Mouse (Mus musculus) embryonic facial prominence, embryonic 10.5 days (tissue): ENCODE results near the gene Mical3. TPM values are rescaled to one million over a fixed set of nuclear protein-coding genes. Genes with fewer than 3 reads are reported as not detected.
"Not testable (repeated sequence)": the region's sequence is repeated elsewhere in the genome, so short reads cannot be mapped to it uniquely, and the experiment has no call there.

ENCODE experiments used
- DNase-seq: peaks from one replicate; pipeline ENCODE4 v3.0.0-alpha.2; 2017; ENCODE audit warnings: low spot score
- H3K27ac ChIP-seq: fragments of 300-500 bp; sonication (generic); replicated peaks from 2 replicates; pipeline ENCODE4 v1.5.1; 2016; ENCODE audit warnings: mild to moderate bottlenecking
- H3K27me3 ChIP-seq: fragments of 300-500 bp; sonication (generic); replicated peaks from 2 replicates; pipeline ENCODE4 v1.6.1; 2016; ENCODE audit warnings: low read depth, mild to moderate bottlenecking; ENCODE audit not compliant: poor library complexity, severe bottlenecking
- H3K36me3 ChIP-seq: fragments of 300-500 bp; sonication (generic); replicated peaks from 2 replicates; pipeline ENCODE4 v1.6.1; 2016; ENCODE audit warnings: mild to moderate bottlenecking, moderate library complexity
- H3K4me1 ChIP-seq: fragments of 300-500 bp; sonication (generic); 2 replicates; pipeline ENCODE4 v1.6.1; 2016
- H3K4me3 ChIP-seq: fragments of 300-500 bp; sonication (generic); 2 replicates; pipeline ENCODE4 v1.5.1; 2016; ENCODE audit warnings: mild to moderate bottlenecking, moderate library complexity
- H3K9me3 ChIP-seq: fragments of 300-500 bp; sonication (generic); 2 replicates; pipeline ENCODE4 v1.6.1; 2016; ENCODE audit warnings: mild to moderate bottlenecking
- WGBS: fragments of 180-500 bp; shearing (Covaris S2); methylation state at CpG from one replicate; pipeline ENCODE4 v1.1.7; 2016; 5-methylcytosine and 5-hydroxymethylcytosine counted together
- polyA plus RNA-seq: library from polyadenylated mRNA; unstranded; fragments of >200 nt; fragmentation: Nextera tagmentation; extraction: Ambion mirVana; gene quantifications from 2 replicates; pipeline ENCODE4 v1.2.1, GENCODE M21; 2016

The Mical3 gene
- polyA plus RNA-seq, 1 experiment from 2014 or later, result 10.4 TPM

DNA sequence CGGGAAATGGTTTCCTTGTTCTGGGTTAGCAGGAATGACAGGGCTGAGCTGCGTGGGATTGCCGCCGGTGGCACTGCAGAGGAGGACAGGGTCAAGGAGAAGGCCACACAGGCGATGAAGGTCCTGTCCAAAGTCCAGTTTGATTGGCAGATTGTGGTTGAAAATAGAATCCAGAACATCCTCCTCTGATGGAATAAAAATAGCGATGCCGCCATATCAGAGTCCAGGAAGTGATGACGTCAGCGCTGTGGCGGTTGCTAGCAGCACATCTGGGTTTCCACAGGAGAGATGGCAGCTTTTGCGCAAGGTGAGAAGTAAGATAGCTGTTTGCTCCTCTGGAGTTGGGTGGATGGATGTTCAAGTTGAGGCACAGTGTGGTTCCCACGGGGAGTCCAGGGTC, 198.2 kb downstream of the Mical3 start:
- H3K36me3 ChIP-seq, result peaks cover 33% of the 10 kb centered on the region
- H3K9me3 ChIP-seq, result no peaks in the 10 kb centered on the region
- 0 out of 2 replicates have a peak, but pooled peaks cover 3% of the 10 kb centered on the region for H3K4me1 ChIP-seq
- H3K27me3 ChIP-seq, result no peaks in the 10 kb centered on the region
- WGBS, result 92% methylated on average over 12 of the region's 12 CpGs
- H3K4me3 ChIP-seq, result no peak overlapping the region
- no peak for DNase-seq
- no peak overlapping the region for H3K27ac ChIP-seq

DNA sequence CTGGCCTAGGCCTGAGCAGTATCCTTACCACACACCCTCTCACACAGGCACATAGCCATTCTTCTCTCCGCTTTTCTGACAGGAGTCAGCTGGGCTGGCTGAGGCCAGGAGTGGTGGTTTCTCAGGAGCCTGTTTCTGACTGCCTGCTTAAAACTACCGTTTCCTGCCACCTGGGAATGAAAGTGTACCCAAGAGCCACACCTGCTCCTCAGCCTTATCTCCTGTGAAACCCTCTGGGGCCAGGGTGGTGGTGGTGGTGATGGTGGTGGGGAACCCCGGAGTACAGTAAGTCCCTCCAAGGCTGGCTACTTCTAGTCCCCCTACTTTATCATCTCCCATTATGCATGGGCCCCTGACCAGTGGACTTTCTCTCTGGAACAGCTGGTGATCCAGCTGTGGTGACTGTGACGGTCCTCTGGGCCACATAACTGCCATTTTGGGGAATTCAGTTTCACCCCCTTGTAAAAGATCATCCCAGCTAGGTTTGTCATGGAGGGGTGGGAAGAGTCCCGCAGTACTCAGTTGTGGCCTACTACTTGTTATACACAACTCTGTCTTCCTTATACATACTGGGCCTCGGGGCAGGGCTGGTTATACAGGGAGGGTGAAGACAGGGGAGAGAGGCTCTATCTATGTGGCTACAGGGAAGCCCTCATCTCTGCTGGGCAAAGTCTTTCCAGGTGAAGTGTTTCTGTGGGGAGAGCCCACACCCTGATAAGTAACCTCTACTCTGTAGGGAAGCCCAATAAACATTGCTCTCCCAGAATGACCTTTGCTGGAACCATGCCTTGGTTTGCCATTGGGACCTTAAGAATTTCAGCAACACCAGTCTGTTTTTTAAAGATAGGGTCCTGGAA, 200.1 kb downstream of the Mical3 start:
- DNase-seq, result no peak
- H3K4me3 ChIP-seq, result no peak overlapping the region
- no peaks in the 10 kb centered on the region for H3K9me3 ChIP-seq
- H3K27ac ChIP-seq, result no peak overlapping the region
- no peaks in the 10 kb centered on the region for H3K27me3 ChIP-seq
- H3K36me3 ChIP-seq, result peaks cover 33% of the 10 kb centered on the region
- WGBS, result 84% methylated on average over 6 of the region's 6 CpGs
- 0 out of 2 replicates have a peak, but pooled peaks cover 3% of the 10 kb centered on the region for H3K4me1 ChIP-seq

DNA sequence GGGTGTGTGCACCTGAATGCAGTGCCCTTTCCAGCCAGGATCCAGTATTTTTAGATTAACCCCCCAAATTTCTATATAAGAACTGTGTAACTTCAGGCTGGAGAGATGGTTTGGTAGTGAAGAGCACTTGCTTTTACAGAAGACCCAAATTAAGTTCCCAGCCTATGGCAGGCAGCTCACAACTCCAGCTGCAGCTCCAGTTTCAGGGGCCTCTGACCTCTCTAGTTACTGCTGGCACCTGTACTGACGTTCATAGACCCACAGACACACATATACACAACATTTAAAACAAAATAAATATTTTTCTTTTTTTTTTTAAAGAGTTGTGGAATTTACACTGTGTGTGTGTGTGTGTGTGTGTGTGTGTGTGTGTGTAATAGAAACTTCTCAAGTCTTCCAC, 201.4 kb downstream of the Mical3 start:
- 0 out of 2 replicates have a peak, but pooled peaks cover 3% of the 10 kb centered on the region for H3K4me1 ChIP-seq
- no peaks in the 10 kb centered on the region for H3K9me3 ChIP-seq
- H3K27me3 ChIP-seq, result no peaks in the 10 kb centered on the region
- H3K4me3 ChIP-seq, result no peak overlapping the region
- H3K36me3 ChIP-seq, result peaks cover 26% of the 10 kb centered on the region
- WGBS, result 48% methylated on average over 1 of the region's 1 CpGs
- no peak overlapping the region for H3K27ac ChIP-seq
- DNase-seq, result no peak

DNA sequence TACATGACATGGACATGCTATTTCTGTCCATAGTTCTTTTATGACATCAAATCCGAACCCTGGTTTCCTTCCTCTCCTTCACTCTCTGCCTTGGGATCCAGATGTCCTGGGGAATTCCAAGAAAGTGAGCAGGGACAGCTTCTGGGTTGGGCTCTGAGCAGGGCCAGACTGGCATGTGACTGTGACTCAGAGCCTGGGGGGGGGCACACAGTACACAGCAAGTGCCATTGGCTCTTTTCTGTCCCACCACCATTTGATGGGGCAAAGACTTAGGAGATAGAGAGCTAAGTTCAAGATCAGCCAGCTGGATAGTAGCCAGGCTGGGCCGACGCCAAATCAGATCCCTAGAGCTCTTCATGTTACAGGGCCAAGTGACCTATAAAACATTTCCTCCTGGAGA, 203.0 kb downstream of the Mical3 start:
- Histone ChIP-seq H3K9me3 (no peaks in the 10 kb centered on the region), H3K36me3 (peaks cover 11% of the 10 kb centered on the region), H3K27ac (no peak overlapping the region), H3K4me1 (0 out of 2 replicates have a peak, but pooled peaks cover 3% of the 10 kb centered on the region), H3K4me3 (no peak overlapping the region), H3K27me3 (no peaks in the 10 kb centered on the region)
- WGBS, result 73% methylated on average over 3 of the region's 3 CpGs
- DNase-seq, result no peak

DNA sequence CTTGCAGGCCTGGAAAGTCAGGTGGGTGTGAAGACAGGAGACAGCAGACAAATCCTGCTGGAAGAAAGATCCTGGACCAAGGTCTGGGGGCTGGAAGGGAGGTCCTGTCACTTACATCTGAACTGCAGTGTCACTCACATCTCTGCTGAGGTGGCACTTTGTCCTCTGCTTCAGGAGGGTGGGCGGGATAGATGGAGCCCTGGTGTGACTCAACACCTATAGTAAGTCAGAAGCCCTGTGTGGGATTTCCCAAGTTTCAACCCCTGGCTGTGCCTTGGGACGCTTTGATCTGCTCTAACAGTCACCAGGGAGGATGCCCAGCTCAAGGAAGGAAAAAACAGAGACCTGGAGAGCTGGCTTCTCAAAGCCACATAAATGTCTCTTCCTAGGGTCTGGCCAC, 203.9 kb downstream of the Mical3 start:
- no peak for DNase-seq
- H3K27ac ChIP-seq, result no peak overlapping the region

DNA sequence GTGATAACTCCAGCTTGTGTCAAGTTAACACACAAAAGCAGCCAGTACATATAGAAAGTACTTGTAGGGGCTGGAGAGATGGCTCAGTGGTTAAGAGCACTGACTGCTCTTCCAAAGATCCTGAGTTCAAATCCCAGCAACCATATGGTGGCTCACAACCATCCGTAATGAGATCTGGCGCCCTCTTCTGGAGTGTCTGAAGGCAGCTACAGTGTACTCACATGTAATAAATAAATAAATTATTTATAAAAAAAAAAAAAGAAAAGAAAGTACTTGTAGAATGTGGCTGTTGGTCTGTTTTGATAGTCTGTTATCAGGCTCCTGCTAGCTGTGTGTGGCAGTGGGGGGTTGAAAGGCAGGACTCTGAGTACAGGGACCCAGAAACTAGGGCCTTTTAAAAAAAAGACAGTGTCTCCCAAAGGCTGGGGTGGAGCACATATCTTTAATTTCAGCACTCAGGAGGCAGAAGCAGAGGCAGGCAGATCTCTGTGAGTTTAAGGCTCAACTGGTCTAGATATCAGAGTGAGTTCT, 205.9 kb downstream of the Mical3 start:
- not testable (repeated sequence) for H3K27ac ChIP-seq, H3K36me3 ChIP-seq, H3K4me3 ChIP-seq, H3K9me3 ChIP-seq, H3K27me3 ChIP-seq, DNase-seq, H3K4me1 ChIP-seq
- WGBS, result 60% methylated on average over 2 of the region's 2 CpGs

More for the DNA sequence above, 203.9 kb downstream of the Mical3 start:
- 52% methylated on average over 2 of the region's 2 CpGs for WGBS
- Histone ChIP-seq H3K4me1 (0 out of 2 replicates have a peak, but pooled peaks cover 3% of the 10 kb centered on the region), H3K36me3 (peaks cover 2% of the 10 kb centered on the region; the same call in 1 of the 2 replicates), H3K27me3 (no peaks in the 10 kb centered on the region), H3K9me3 (no peaks in the 10 kb centered on the region), H3K4me3 (no peak overlapping the region)

DNA sequence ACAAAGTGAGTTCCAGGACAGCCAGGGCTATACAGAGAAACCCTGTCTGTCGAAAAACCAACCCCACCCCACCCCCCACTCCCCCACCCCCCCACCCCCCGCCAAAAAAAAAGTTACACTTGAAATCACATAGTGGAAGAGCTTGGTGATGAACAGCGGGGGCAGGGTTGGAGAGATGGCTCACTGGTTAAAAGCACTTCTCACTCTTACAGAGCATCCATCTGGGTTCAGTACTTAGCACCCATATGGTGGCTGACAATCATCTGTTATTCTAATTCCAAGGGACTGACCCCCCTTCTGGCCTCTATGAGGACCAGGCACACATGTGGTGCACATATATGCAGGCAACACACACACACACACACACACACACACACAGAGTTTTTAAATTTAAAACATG, 212.8 kb downstream of the Mical3 start:
- peaks cover 27% of the 10 kb centered on the region for H3K4me1 ChIP-seq
- DNase-seq, result no peak
- H3K27ac ChIP-seq, result no peak overlapping the region
- H3K27me3 ChIP-seq, result peaks cover 20% of the 10 kb centered on the region
- no peak overlapping the region for H3K4me3 ChIP-seq
- WGBS, result 69% methylated on average over 3 of the region's 3 CpGs
- H3K9me3 ChIP-seq, result no peaks in the 10 kb centered on the region
- H3K36me3 ChIP-seq, result no peaks in the 10 kb centered on the region

DNA sequence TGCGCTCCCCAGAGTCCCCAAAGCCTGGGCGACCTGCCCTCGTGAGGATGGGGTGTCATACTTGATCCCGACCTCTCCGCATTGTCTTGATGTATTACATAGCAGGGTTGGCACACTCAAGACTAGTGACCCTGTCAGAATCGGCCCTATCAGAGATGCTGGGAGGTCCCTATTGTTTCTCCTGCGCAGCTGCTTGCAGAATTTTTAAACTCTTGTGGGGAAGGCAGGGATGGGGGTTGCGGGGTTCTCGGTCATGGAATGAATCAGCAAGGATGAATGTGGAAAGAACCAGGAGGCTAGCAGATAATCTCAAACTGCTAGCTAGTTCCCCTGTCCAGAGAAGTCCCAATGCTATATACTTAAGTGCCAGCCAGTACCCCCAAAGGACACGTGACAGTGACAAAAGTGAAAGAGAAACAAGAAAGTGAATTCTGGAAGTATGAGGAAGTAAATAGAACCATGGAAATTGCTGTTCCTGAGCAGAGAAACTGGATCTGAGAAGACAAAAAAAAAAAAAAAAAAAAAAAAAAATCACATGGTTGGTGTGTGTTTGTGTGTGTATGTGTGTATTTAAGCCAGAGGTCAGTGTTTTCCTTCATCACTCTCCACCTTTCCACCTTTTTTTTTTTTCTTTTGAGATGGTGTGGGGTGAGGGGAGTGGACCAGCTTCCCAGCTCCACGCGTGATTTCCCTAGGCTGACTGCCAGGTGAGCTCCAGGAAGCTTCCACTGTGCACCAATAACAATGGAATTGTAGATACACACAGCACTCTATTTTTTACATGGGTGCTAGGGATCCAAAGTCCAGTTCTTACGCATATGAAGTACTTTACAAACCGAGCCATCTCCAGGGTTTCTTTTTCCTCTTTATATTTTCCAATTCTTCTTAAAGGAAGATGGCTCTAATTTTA, 213.6 kb downstream of the Mical3 start:
- H3K4me3 ChIP-seq, result peak overlapping the region; percentile 83
- DNase-seq, H3K36me3 ChIP-seq, H3K9me3 ChIP-seq: not testable (repeated sequence)
- peaks cover 28% of the 10 kb centered on the region for H3K4me1 ChIP-seq
- 23% methylated on average over 13 of the region's 14 CpGs for WGBS
- H3K27ac ChIP-seq, result peak overlapping the region; percentile 76
- H3K27me3 ChIP-seq, result peaks cover 20% of the 10 kb centered on the region

DNA sequence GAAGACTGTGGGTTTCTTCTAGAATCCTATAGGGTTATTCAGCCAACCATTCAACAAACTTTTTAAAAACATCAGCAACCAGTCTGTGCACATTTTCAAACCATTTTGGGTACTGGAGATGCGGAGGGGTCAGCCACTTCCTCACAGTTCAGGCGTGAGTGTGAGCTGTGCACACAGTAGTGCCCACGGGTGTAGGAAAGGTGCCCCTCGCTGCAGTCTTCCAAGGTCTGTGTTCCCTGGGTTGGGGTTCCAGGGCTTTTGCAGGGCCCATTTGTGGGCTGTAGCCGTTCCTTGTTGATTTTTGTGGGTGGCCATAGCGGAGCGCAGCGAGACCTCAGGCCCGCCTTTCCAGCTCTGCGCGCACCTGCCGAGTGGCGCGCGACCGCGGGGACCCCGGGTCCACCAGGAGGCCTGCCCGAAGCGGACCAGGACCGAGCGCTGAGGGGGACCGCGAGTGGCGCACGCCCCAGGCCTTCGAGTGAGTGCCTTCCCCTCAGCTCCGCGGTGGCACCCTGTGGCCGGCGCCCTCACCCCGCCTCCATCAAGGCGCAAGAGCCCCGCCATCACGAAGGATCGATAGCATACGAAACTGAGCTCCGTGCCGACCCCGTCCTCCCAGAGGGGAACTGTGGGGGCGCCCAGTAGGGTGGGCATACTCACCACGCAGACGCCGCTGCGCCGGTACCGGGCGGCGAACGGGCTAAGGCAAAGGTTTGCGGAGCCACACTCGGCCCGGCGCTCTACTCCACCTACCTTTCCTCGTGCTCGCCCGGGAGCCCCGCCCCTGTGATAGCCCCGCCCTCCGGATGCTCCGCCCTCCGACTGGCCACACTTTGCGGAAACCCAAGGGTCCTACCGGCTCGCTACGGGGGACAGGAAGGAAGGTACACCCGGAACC, 214.5 kb downstream of the Mical3 start, which contains the start of gene Bid:
TSS of gene Bid (minus strand) at position 780 of the 898 bp plus-strand sequence.
- peak within 1 kb of the TSS; percentile 76 for H3K27ac ChIP-seq
- WGBS, result 1% methylated on average over 67 of the region's 67 CpGs

DNA sequence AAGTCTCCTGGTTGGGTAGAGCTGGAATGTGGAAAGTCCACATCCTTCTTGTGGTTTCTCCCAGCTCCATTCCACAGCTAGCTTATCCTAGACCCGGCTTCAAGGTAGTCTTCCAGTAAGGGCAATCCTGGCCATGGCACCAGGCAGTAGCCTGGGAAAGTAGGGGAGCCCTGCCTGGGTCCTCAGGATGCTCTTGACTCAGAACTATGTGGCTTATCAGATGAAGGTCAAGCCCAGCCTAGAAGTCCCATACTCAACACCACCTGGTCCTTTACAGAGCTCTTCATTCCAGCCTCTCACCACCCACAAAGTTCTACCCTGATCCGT, 215.2 kb downstream of the Mical3 start:
- 27% methylated on average over 2 of the region's 2 CpGs for WGBS
- no peak for DNase-seq
- Histone ChIP-seq H3K4me1 (peaks cover 34% of the 10 kb centered on the region), H3K36me3 (no peaks in the 10 kb centered on the region), H3K27ac (no peak overlapping the region), H3K27me3 (peaks cover 20% of the 10 kb centered on the region), H3K4me3 (peak overlapping the region; percentile 83), H3K9me3 (no peaks in the 10 kb centered on the region)

More for the DNA sequence above, 214.5 kb downstream of the Mical3 start, which contains the start of gene Bid:
- H3K4me1 ChIP-seq, result peaks cover 34% of the 10 kb centered on the region
- no peaks in the 10 kb centered on the region for H3K36me3 ChIP-seq
- peak within 1 kb of the TSS; percentile 83 for H3K4me3 ChIP-seq
- no peaks in the 10 kb centered on the region for H3K9me3 ChIP-seq
- peak; percentile 92 for DNase-seq
- H3K27me3 ChIP-seq, result peaks cover 20% of the 10 kb centered on the region

DNA sequence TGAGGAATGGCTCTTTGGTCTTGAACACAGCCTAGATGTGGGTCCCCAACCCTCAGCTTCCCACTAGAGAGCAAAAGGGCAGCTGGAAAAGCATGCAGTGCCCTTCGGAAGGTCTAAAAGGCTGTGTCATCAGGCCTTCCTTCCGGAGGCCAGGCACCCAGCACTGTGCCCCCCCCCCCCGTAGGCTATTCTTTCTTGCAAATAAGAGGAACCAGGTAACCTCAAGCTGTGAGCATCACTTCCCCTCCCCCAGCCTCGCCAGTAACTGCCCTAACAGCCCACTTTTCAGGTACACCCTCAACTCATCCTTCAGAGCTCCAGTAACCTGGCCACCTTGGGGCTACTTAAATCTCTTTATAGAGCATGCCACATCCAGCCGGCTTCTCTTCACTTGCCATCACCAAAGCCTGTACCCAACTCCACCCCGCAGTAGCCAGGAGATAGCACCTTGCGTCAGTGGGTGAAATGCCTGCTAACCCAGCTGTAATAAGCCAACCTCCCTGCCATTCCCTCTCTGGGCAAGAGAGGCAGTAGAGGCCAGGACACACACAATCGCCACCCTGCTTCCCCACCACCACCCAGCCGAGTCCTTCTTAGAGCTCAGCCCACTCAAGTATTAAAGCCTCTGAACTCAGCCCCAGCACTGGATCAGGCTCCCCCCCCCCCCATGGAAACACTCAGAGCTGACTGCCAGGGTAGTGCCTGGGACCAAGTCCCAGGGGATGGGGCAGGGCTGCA, 215.7 kb downstream of the Mical3 start:
- Histone ChIP-seq H3K27me3 (peaks cover 20% of the 10 kb centered on the region), H3K4me3 (0 out of 2 replicates have a peak overlapping the region, but pooled peaks have one; percentile 83), H3K36me3 (no peaks in the 10 kb centered on the region), H3K4me1 (peaks cover 34% of the 10 kb centered on the region), H3K9me3 (no peaks in the 10 kb centered on the region), H3K27ac (no peak overlapping the region)
- peak; percentile 30 for DNase-seq
- 40% methylated on average over 9 of the region's 9 CpGs for WGBS
